Mouse (Mus musculus) megakaryocyte, embryonic 14.5 days (primary cell): ENCODE measurements around the gene Borcs6. TPM values are rescaled to one million over a fixed set of nuclear protein-coding genes. Genes with fewer than 3 reads are reported as not detected.
A peak's percentile ranks its signal among the peaks of the same experiment; 100 is the strongest.

ENCODE experiments used
- H3K27me3 ChIP-seq: replicated peaks from 2 replicates; pipeline ENCODE3; 2012; ENCODE audit warnings: inconsistent platforms
- H3K36me3 ChIP-seq: replicated peaks from 2 replicates; pipeline ENCODE3; 2012; ENCODE audit warnings: low read length, inconsistent platforms, mixed read lengths
- H3K4me1 ChIP-seq: 2 replicates; pipeline ENCODE4 v1.6.1; 2012; ENCODE audit warnings: inconsistent platforms
- H3K4me3 ChIP-seq: replicated peaks from 2 replicates; pipeline ENCODE3; 2012; ENCODE audit warnings: moderate library complexity, mild to moderate bottlenecking, inconsistent platforms
- H3K9me3 ChIP-seq: 2 replicates; pipeline ENCODE4 v1.6.1; 2012; ENCODE audit warnings: inconsistent platforms
- FLI1 ChIP-seq: IDR thresholded peaks from 2 replicates; pipeline ENCODE4 v1.6.1; 2012; ENCODE audit warnings: low read length, inconsistent platforms, mixed read lengths
- GATA1 ChIP-seq: IDR thresholded peaks from 3 replicates; pipeline ENCODE4 v1.6.1; 2012; ENCODE audit warnings: mixed read lengths, low read length, inconsistent platforms, borderline replicate concordance
- polyA plus RNA-seq: library from polyadenylated mRNA; stranded (reverse); fragments of >175 nt; gene quantifications from 2 replicates; pipeline ENCODE4 v1.2.3, GENCODE M21; 2012; ENCODE audit warnings: low replicate concordance; ENCODE audit not compliant: insufficient read depth

Borcs6 gene
- polyA plus RNA-seq, 1 experiment: 60.9 TPM

DNA sequence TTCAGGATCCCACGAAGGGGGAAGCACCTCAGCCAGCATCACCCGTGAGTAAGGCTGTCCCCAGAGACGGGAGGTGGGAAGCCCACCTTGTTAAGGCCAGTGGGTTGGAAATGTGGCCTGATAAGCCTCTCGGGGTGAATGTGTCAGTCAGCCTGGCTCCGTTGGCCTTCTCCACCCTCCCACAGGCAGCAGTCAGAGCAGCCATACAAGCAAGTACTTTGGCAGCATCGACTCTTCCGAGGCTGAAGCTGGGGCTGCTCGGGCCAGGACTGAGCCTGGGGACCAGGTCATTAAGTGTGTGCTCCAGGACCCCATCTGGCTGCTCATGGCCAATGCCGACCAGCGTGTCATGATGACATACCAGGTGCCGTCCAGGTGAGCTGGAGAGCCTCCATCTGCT, 48.2 kb downstream of the Borcs6 start:
- Histone ChIP-seq H3K36me3 (peaks cover 74% of the 10 kb centered on the region), H3K4me3 (peak overlapping the region; percentile 14), H3K9me3 (no peaks in the 10 kb centered on the region), H3K4me1 (peaks cover 85% of the 10 kb centered on the region), H3K27me3 (peaks cover 2% of the 10 kb centered on the region)
- TF ChIP-seq FLI1 (no peak), GATA1 (no peak)

DNA sequence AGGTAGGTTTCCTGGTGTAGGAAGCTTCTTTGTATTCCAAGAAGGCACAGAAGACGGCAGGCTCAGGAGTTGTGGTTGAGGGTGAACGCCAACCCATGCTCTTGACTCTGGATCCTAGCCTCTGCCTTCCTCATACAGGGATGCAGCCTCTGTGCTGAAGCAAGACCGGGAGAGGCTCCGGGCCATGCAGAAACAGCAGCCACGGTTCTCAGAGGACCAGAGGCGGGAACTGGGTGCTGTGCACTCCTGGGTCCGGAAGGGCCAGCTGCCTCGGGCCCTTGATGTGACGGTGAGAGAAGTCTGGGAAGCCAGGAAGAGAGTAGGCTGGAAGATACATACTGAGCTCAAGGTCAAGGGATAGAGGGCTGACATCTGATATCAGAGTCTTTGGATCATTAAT, 48.7 kb downstream of the Borcs6 start:
- H3K36me3 ChIP-seq: peaks cover 68% of the 10 kb centered on the region
- no peak overlapping the region for H3K4me3 ChIP-seq
- H3K4me1 ChIP-seq: peaks cover 85% of the 10 kb centered on the region
- no peaks in the 10 kb centered on the region for H3K9me3 ChIP-seq
- peaks cover 2% of the 10 kb centered on the region for H3K27me3 ChIP-seq
- no peak for TF ChIP-seq GATA1
- no peak for TF ChIP-seq FLI1

- TF ChIP-seq FLI1 (no peak), GATA1 (no peak)
- Histone ChIP-seq H3K36me3 (peaks cover 58% of the 10 kb centered on the region), H3K4me3 (no peak overlapping the region), H3K4me1 (peaks cover 85% of the 10 kb centered on the region), H3K9me3 (no peaks in the 10 kb centered on the region), H3K27me3 (peaks cover 2% of the 10 kb centered on the region)
Measured at GRCm38 (mm10) chr11:69109032-69109900, 49.7 kb downstream of the Borcs6 start.

- Histone ChIP-seq H3K36me3 (peaks cover 46% of the 10 kb centered on the region), H3K4me1 (peaks cover 85% of the 10 kb centered on the region), H3K4me3 (peak overlapping the region; percentile 90), H3K9me3 (no peaks in the 10 kb centered on the region), H3K27me3 (peaks cover 2% of the 10 kb centered on the region)
- TF ChIP-seq GATA1: no peak
- TF ChIP-seq FLI1: no peak
Measured at GRCm38 (mm10) chr11:69110319-69111046, 51.0 kb downstream of the Borcs6 start.

Other genes starting within 250 kb of the Borcs6 start
- 38.9 and 102 TPM in 2 replicates for gene Ndel1, start 187.9 kb upstream of the Borcs6 start, polyA plus RNA-seq
- gene Rnf222, start 171.2 kb upstream of the Borcs6 start, polyA plus RNA-seq: not detected in 2 replicates
- 56.9 and 116 TPM in 2 replicates for gene Rpl26, start 158.1 kb upstream of the Borcs6 start, polyA plus RNA-seq
- not detected in 2 replicates for gene Odf4, start 132.6 kb upstream of the Borcs6 start, polyA plus RNA-seq
- not detected in 2 replicates for gene Arhgef15, start 102.2 kb upstream of the Borcs6 start, polyA plus RNA-seq
- 3.0 TPM in 1 of 2 replicates, not detected in the other for gene Slc25a35, start 91.6 kb upstream of the Borcs6 start, polyA plus RNA-seq
- gene Rangrf, start 84.5 kb upstream of the Borcs6 start, polyA plus RNA-seq: 3.1 and 6.1 TPM in 2 replicates
- gene Pfas, start 51.3 kb upstream of the Borcs6 start, polyA plus RNA-seq: 1.9 and 5.5 TPM in 2 replicates
- gene Ctc1, start 43.8 kb upstream of the Borcs6 start, polyA plus RNA-seq: 21.0 and 56.5 TPM in 2 replicates
- 41.3 and 65.2 TPM in 2 replicates for gene Aurkb, start 14.1 kb upstream of the Borcs6 start, polyA plus RNA-seq
- 40.2 and 62.0 TPM in 2 replicates for gene Tmem107, start 11.1 kb downstream of the Borcs6 start, polyA plus RNA-seq
- gene Vamp2, start 28.8 kb downstream of the Borcs6 start, polyA plus RNA-seq: 61.5 and 159 TPM in 2 replicates
- 42.3 and 83.5 TPM in 2 replicates for gene Per1, start 35.5 kb downstream of the Borcs6 start, polyA plus RNA-seq
- 7.5 and 44.1 TPM in 2 replicates for gene Hes7, start 60.7 kb downstream of the Borcs6 start, polyA plus RNA-seq
- gene 9130213A22Rik, start 62.9 kb downstream of the Borcs6 start, polyA plus RNA-seq: 1.3 and 13.9 TPM in 2 replicates
- not detected in 2 replicates for gene Aloxe3, start 66.2 kb downstream of the Borcs6 start, polyA plus RNA-seq
- not detected in 2 replicates for gene Alox12b, start 97.3 kb downstream of the Borcs6 start, polyA plus RNA-seq
- not detected in 2 replicates for gene Alox8, start 138.1 kb downstream of the Borcs6 start, polyA plus RNA-seq
- gene Gucy2e, start 177.3 kb downstream of the Borcs6 start, polyA plus RNA-seq: 0.07 and 0.38 TPM in 2 replicates